Mouse (Mus musculus) forebrain, postnatal 0 days (tissue): ENCODE results near the gene Prkg2. TPM values are rescaled to one million over a fixed set of nuclear protein-coding genes. Genes with fewer than 3 reads are reported as not detected.

Source experiments
- ATAC-seq: fragments of 200-750 bp; cut with Nextera tagmentation; 2 replicates; pipeline ENCODE4 v1.8.0; 2017; ENCODE audit warnings: mild to moderate bottlenecking, moderate library complexity
- DNase-seq: peaks from one replicate; pipeline ENCODE4 v3.0.0-alpha.2; 2015
- H3K27ac ChIP-seq: fragments of 300-500 bp; sonication (generic); 2 replicates; pipeline ENCODE4 v1.5.1; 2014; ENCODE audit warnings: low read depth, mild to moderate bottlenecking, antibody characterized with exemption, low read length, moderate library complexity, mixed read lengths
- H3K27me3 ChIP-seq: fragments of 300-500 bp; sonication (generic); 2 replicates; pipeline ENCODE4 v1.6.1; 2014; ENCODE audit warnings: mild to moderate bottlenecking, low read length, mixed read lengths; ENCODE audit not compliant: insufficient read depth
- H3K36me3 ChIP-seq: fragments of 300-500 bp; sonication (generic); 2 replicates; pipeline ENCODE4 v1.6.1; 2014; ENCODE audit warnings: mild to moderate bottlenecking, moderate library complexity; ENCODE audit not compliant: insufficient read depth
- H3K4me1 ChIP-seq: fragments of 300-500 bp; sonication (generic); 2 replicates; pipeline ENCODE4 v1.6.1; 2014; ENCODE audit warnings: antibody characterized with exemption; ENCODE audit not compliant: insufficient read depth
- H3K4me2 ChIP-seq: fragments of 300-500 bp; sonication (generic); 2 replicates; pipeline ENCODE4 v1.6.1; 2014; ENCODE audit warnings: low read depth, mild to moderate bottlenecking, moderate library complexity
- H3K4me3 ChIP-seq: fragments of 300-500 bp; sonication (generic); 2 replicates; pipeline ENCODE4 v1.5.1; 2014; ENCODE audit warnings: low read depth, low read length, mixed read lengths
- H3K9ac ChIP-seq: fragments of 300-500 bp; sonication (generic); 2 replicates; pipeline ENCODE4 v1.6.1; 2014; ENCODE audit warnings: mild to moderate bottlenecking
- H3K9me3 ChIP-seq: fragments of 300-500 bp; sonication (generic); 2 replicates; pipeline ENCODE4 v1.6.1; 2016; ENCODE audit warnings: low read length
- CTCF ChIP-seq: sonication (generic); IDR thresholded peaks from 2 replicates; pipeline ENCODE4 v1.5.1; 2016; ENCODE audit warnings: antibody characterized with exemption, control low read depth, low read depth
- WGBS: fragments of 180-500 bp; shearing (Covaris S2); extraction: QIAGEN DNeasy Blood & Tissue Kit; methylation state at CpG from one replicate; pipeline ENCODE4 v1.1.7; 2014; 5-methylcytosine and 5-hydroxymethylcytosine counted together
- polyA plus RNA-seq: library from polyadenylated mRNA; unstranded; fragments of >200 nt; fragmentation: Nextera tagmentation; extraction: Ambion mirVana; gene quantifications from 2 replicates; pipeline ENCODE4 v1.2.1, GENCODE M21; 2015
- total RNA-seq: library from RNA; depleted of rRNA; stranded (reverse); fragments of >200 nt; gene quantifications from 2 replicates; pipeline ENCODE4 v1.2.3, GENCODE M21; 2014

The Prkg2 gene
- total and polyA plus RNA-seq, 2 experiments from 2014 or later: 1.4 to 3.5 TPM

DNA sequence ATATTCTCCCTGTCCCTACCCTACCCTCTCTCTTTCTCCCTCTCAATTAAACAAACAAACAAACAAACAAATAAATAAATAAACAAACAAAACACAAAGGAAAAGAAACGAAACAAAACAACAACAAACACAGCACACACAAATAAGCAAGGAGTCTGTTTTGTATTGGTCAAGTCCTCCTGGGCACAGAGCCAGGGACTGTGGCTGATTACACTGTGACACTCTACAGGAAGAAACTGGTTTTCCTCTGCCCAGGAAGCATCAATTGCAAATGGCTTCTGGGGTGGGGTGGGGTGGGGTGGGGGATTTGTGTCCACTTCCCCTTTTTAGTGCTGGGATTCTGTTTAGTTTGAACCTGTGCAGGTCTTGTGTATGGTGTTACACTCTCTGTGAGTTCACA is 83.8 kb downstream of the Prkg2 start:
- TF ChIP-seq CTCF: no peak
- H3K9ac ChIP-seq: no peak overlapping the region
- no peak overlapping the region for H3K4me2 ChIP-seq
- no peaks in the 10 kb centered on the region for H3K36me3 ChIP-seq
- DNase-seq (no peak), ATAC-seq (no peak)
- no peaks in the 10 kb centered on the region for H3K27me3 ChIP-seq
- no peaks in the 10 kb centered on the region for H3K4me1 ChIP-seq
- no peaks in the 10 kb centered on the region for H3K9me3 ChIP-seq
- 35% methylated on average over 1 of the region's 1 CpGs for WGBS
- no peak overlapping the region for H3K4me3 ChIP-seq
- no peak overlapping the region for H3K27ac ChIP-seq

DNA sequence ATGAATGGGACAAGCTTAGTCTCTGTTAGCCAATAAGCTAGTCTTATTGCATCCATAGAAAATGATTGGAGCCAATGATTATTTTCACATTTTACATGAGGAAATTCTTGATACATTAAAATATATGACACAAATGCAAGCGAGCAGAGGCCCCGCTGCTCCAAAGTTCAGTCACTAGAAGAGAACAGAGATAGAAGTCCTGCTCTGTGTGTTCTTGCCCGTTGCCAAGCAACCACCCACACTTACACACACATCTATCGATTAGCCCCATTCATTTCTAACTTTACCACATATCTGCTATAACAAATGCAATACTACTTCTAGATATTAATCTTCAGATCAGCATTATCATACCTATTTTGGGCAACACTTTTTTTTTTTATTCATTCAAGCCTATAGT is 85.6 kb downstream of the Prkg2 start:
- ATAC-seq (no peak), DNase-seq (no peak)
- Histone ChIP-seq H3K4me1 (no peaks in the 10 kb centered on the region), H3K4me3 (no peak overlapping the region), H3K4me2 (no peak overlapping the region), H3K27ac (no peak overlapping the region), H3K27me3 (no peaks in the 10 kb centered on the region), H3K36me3 (no peaks in the 10 kb centered on the region), H3K9ac (no peak overlapping the region), H3K9me3 (no peaks in the 10 kb centered on the region)
- WGBS: 75% methylated on average over 4 of the region's 4 CpGs
- no peak for TF ChIP-seq CTCF

DNA sequence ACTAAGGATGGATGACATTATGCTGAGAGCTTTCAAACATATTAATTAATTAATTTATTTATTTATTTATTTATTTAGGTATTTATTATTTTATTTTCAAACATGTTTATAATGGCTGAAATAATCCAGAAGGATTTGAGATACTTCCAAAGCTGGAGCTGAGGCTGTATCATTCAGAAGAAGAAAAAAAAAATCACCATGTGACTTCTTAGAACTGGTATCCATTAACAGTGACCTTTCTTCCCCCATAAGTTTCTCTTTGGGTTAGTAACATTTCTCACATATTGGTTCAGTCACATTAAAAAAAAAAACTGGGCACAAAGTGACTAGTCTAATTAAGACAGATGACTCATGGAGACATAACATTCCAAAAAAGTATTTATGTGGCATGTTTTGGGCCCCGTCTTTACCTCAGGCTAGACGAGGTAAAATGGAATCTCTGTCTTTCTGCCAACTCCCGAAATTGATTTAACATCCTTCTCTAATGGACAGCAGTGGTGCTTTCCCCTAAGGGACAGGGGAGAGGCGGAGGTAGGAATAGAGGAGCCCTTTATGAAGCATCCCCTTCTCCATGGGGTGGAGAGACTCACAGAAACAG is 86.6 kb downstream of the Prkg2 start:
- H3K4me3 ChIP-seq: no peak overlapping the region
- 85% methylated on average over 4 of the region's 4 CpGs for WGBS
- H3K4me2 ChIP-seq: no peak overlapping the region
- no peaks in the 10 kb centered on the region for H3K4me1 ChIP-seq
- ATAC-seq: no peak
- no peak overlapping the region for H3K9ac ChIP-seq
- H3K36me3 ChIP-seq: no peaks in the 10 kb centered on the region
- no peak for DNase-seq
- no peaks in the 10 kb centered on the region for H3K27me3 ChIP-seq
- no peak overlapping the region for H3K27ac ChIP-seq
- TF ChIP-seq CTCF: no peak
- H3K9me3 ChIP-seq: no peaks in the 10 kb centered on the region

DNA sequence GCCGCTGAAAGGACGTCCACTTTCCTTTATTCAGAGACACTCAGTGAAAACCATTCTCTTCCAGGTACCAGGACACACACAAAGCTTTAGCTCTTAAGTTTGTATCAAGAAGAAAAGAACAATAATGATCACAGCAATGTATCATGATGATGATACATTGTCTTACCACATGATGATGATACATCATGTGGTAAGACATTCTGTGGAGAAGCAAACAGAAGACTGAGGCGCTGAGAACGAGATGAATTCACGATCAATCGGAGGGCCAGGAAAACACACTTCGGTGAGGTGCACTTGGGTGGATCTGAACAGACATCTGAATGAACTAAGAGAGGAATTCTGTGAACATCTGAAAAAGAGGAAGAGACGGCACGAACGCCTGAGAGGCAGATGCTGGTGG is 87.4 kb downstream of the Prkg2 start:
- Histone ChIP-seq H3K4me1 (no peaks in the 10 kb centered on the region), H3K4me2 (no peak overlapping the region), H3K27me3 (no peaks in the 10 kb centered on the region), H3K9ac (no peak overlapping the region), H3K36me3 (no peaks in the 10 kb centered on the region), H3K4me3 (no peak overlapping the region), H3K27ac (no peak overlapping the region), H3K9me3 (no peaks in the 10 kb centered on the region)
- ATAC-seq (no peak), DNase-seq (no peak)
- 91% methylated on average over 10 of the region's 10 CpGs for WGBS
- no peak for TF ChIP-seq CTCF

DNA sequence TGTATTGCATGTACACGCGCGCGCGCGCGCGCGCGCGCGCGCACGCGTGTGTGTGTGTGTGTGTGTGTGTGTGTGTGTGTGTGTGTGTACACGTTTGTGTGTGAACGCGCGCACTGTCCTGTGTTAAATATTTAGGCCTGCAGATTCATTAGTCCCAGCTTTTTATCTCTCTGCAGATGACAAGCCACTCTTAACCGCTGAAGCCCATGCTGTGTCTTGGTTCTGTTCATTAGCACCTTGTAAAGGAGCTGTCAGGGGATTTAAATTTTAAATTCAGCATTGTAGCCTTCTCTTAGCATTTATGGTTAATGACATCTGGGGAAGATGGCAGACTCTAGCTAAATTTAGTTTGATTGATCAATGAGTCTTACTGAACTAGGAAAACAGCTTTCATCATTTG is 90.5 kb downstream of the Prkg2 start:
- Histone ChIP-seq H3K27me3 (no peaks in the 10 kb centered on the region), H3K9me3 (no peaks in the 10 kb centered on the region), H3K4me2 (no peak overlapping the region), H3K4me3 (no peak overlapping the region), H3K9ac (no peak overlapping the region), H3K4me1 (no peaks in the 10 kb centered on the region), H3K27ac (no peak overlapping the region), H3K36me3 (no peaks in the 10 kb centered on the region)
- WGBS: 89% methylated on average over 20 of the region's 20 CpGs
- TF ChIP-seq CTCF: no peak
- no peak for DNase-seq
- no peak for ATAC-seq

DNA sequence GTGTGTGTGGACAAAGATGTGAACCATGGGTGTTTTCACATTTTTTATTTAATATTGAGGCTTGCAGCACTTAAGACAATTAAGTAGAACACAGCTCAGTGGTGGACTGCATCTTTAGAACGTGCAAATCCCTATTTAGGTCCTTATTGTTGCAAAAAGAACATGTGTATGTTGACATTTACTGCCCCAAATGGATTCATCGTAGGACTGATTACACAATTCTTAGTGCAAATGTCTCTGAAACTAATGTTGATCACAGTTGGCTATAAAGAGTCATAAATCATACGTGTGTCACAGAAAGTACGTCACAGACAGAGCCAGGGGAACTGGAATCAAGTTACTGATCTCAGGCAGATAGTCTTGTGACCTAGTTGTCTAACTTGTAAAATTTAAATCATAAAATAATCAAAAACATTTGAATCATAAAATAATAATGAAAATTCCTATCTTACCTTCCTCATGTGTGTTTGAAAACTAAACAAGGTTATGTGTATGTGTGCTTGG is 91.0 kb downstream of the Prkg2 start:
- ATAC-seq (no peak), DNase-seq (no peak)
- Histone ChIP-seq H3K9ac (no peak overlapping the region), H3K9me3 (no peaks in the 10 kb centered on the region), H3K4me1 (no peaks in the 10 kb centered on the region), H3K36me3 (no peaks in the 10 kb centered on the region), H3K27me3 (no peaks in the 10 kb centered on the region), H3K4me2 (no peak overlapping the region), H3K4me3 (no peak overlapping the region), H3K27ac (no peak overlapping the region)
- TF ChIP-seq CTCF: no peak
- WGBS: 80% methylated on average over 4 of the region's 4 CpGs

DNA sequence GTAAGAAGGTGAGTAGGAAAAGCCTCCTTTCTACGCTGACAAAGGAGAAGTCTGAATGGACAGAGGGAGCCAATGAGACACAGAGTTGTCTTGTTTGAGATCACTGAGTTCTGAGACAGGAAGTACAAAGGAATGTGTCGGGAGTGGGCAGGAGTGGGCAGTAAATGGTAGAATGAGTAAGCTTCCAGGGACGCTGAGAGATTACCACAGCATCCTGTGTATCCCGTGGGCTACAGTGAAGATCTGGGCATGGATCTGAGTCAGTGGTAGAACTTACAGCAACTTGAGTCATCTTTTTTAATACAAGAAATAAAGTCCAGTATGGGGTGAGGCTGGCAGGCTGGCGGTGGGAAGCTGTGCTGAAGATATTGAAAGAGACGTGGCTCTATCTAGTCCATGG is 93.4 kb downstream of the Prkg2 start:
- no peak overlapping the region for H3K27ac ChIP-seq
- ATAC-seq (no peak), DNase-seq (no peak)
- no peak for TF ChIP-seq CTCF
- H3K9me3 ChIP-seq: no peaks in the 10 kb centered on the region
- no peak overlapping the region for H3K4me2 ChIP-seq
- no peak overlapping the region for H3K4me3 ChIP-seq
- no peaks in the 10 kb centered on the region for H3K36me3 ChIP-seq
- H3K4me1 ChIP-seq: no peaks in the 10 kb centered on the region
- H3K27me3 ChIP-seq: no peaks in the 10 kb centered on the region
- no peak overlapping the region for H3K9ac ChIP-seq
- 45% methylated on average over 6 of the region's 6 CpGs for WGBS
